Mouse (Mus musculus): ENCODE measurements around the gene Mmgt2. TPM values are rescaled to one million over a fixed set of nuclear protein-coding genes. Genes with fewer than 3 reads are reported as not detected.

The Mmgt2 gene
- polyA plus RNA-seq, 1 experiment from 2014 or later, result 27.4 TPM

DNA sequence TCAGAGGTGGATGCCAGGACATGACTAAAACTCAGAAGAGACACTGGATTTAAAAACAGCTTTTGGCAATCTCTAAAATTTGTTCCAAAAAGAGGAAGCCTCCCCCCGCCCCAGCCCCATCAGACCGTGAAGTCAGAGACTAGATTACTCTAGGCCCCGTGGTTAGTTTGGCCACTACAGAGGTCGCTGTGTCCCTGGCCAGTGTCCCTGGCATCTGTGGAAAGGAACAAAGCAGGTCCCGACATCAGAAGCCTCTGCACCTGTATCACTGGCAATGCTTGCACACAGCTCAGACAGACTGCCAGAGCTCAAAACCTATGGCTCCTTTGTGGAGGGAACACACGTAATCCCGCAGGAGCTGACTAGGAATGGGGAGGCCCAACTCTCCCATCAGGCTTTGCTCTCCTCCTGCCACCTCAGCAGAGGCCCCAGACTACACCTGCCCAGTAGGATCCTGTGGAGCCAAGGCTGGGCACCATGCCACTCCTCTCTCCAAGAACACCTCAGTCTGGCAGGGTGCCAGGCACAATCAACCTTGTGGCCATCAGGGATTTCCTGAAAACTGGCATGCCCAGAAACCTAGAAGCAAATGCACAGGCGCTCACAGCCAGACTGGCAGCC, 5.3 kb upstream of the Mmgt2 start:
- H3K4me2 ChIP-seq (ENCODE audit: low read length), result no peak overlapping the region
- DNase-seq (ENCODE audit: low spot score), result peak; percentile 41
- peaks cover 41% of the 10 kb centered on the region for H3K4me1 ChIP-seq (ENCODE audit: control insufficient read depth, insufficient read depth, low read length)
- H3K27me3 ChIP-seq (replicated peaks; ENCODE audit: control insufficient read depth, insufficient read depth, low read length), result no peaks in the 10 kb centered on the region
- H3K9me3 ChIP-seq (replicated peaks; ENCODE audit: control insufficient read depth, low read length), result no peaks in the 10 kb centered on the region
- no peak overlapping the region for H3K4me3 ChIP-seq (ENCODE audit: low read depth, low read length)
- ATAC-seq, result no peak
- no peaks in the 10 kb centered on the region for H3K36me3 ChIP-seq (ENCODE audit: control insufficient read depth, insufficient read depth, low read length)
- 61% methylated on average over 8 of the region's 8 CpGs for WGBS
- peak overlapping the region; percentile 55; the same call in 1 of the 2 replicates for H3K27ac ChIP-seq (ENCODE audit: low read depth, low read length)
- no peak overlapping the region for H3K9ac ChIP-seq (ENCODE audit: low read length)

DNA sequence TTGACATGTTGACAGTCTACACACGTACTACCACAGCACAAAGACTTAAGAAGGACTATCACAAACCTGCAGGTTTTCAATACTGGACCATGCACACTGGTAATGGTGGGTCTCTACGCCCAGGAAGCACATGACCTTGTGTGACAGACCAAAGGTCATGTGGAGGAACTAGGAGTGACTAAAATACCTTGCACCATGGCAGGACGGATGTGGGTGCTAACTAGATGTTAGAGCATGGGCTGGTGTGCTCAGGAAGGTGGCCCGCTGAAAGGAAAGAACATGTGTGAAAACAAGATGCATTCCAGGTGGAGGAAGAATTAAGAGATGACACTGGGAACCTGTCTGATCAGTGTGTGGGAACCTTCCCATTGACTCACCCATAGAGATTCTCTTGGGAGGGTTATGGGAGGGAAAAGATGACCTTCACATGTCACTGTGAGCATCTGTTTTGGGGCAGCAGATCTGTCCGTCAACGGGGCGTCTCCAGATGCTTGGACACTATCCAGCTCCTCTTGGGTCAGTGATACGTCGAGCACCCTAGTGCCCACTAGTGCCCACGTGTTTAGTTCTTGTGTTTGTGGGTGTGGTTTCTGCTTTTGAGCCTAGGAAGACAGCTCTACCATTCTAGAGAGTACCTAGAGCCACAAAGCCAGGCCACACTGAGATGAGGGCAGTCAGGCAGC, 4.6 kb upstream of the Mmgt2 start:
- Histone ChIP-seq H3K9me3 (replicated peaks; ENCODE audit: control insufficient read depth, low read length) (no peaks in the 10 kb centered on the region), H3K4me3 (ENCODE audit: low read depth, low read length) (no peak overlapping the region), H3K27me3 (replicated peaks; ENCODE audit: control insufficient read depth, insufficient read depth, low read length) (no peaks in the 10 kb centered on the region), H3K36me3 (ENCODE audit: control insufficient read depth, insufficient read depth, low read length) (no peaks in the 10 kb centered on the region), H3K4me2 (ENCODE audit: low read length) (no peak overlapping the region), H3K27ac (ENCODE audit: low read depth, low read length) (peak overlapping the region; percentile 55; the same call in 1 of the 2 replicates), H3K4me1 (ENCODE audit: control insufficient read depth, insufficient read depth, low read length) (peaks cover 41% of the 10 kb centered on the region), H3K9ac (ENCODE audit: low read length) (no peak overlapping the region)
- DNase-seq (ENCODE audit: low spot score) (no peak), ATAC-seq (no peak)
- WGBS, result 88% methylated on average over 10 of the region's 10 CpGs

DNA sequence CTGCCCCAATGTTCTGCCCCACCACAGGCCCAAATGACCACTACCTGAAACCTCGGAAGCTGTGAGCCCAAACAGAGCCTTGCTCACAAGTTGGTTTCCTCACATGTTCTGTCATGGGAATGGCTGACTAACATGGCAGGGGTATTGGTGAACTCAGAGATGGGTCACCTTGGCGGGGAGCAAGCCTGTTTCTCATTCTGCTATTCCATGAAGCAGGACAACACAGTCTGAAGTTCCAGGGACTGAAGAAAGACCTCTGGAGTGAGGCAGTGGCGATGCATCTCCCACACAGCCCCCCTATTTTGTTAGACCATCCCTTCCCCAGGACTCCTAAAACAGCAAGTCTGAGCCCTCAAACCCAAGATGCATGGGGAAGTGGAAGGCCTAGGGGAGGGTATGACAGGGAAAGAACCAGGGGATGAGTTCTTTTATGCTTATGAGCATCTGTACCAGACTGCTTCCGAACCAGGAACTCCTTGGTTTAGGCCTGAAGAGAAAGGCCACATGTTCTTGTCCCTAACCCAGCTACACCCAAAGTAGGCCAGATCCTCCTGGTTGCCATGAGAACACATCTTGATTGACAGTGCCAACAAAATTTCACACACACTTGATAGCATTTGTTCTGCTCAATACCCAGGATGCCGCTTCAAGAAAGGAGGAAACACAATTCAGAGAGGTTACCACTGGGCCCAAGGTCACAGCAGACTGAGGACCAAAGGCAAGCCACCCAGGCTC, 3.7 kb upstream of the Mmgt2 start:
- 94% methylated on average over 5 of the region's 5 CpGs for WGBS
- Histone ChIP-seq H3K9ac (ENCODE audit: low read length) (no peak overlapping the region), H3K36me3 (ENCODE audit: control insufficient read depth, insufficient read depth, low read length) (no peaks in the 10 kb centered on the region), H3K27ac (ENCODE audit: low read depth, low read length) (no peak overlapping the region), H3K4me3 (ENCODE audit: low read depth, low read length) (no peak overlapping the region), H3K4me2 (ENCODE audit: low read length) (no peak overlapping the region), H3K27me3 (replicated peaks; ENCODE audit: control insufficient read depth, insufficient read depth, low read length) (no peaks in the 10 kb centered on the region), H3K9me3 (replicated peaks; ENCODE audit: control insufficient read depth, low read length) (no peaks in the 10 kb centered on the region), H3K4me1 (ENCODE audit: control insufficient read depth, insufficient read depth, low read length) (peaks cover 41% of the 10 kb centered on the region)
- ATAC-seq, result no peak
- no peak for DNase-seq (ENCODE audit: low spot score)

DNA sequence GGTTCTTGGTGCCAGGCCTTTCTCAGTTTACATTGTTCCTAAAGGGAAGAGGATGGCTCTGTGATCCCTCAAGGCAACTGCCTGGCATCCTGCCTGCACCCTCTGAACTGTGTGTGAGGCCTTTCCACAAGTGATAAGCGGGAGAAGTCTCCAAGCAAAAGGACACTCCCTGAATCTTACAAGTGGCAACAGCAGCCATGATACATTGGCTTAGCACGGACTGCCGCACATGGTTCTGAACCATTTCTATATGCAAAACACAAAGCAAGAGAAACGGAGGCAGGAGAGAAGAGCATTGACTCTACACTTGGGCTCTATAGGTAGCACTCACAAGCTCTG, 3.2 kb upstream of the Mmgt2 start:
- Histone ChIP-seq H3K36me3 (ENCODE audit: control insufficient read depth, insufficient read depth, low read length) (no peaks in the 10 kb centered on the region), H3K4me3 (ENCODE audit: low read depth, low read length) (no peak overlapping the region), H3K27ac (ENCODE audit: low read depth, low read length) (no peak overlapping the region; the same call in 1 of the 2 replicates), H3K27me3 (replicated peaks; ENCODE audit: control insufficient read depth, insufficient read depth, low read length) (no peaks in the 10 kb centered on the region), H3K4me1 (ENCODE audit: control insufficient read depth, insufficient read depth, low read length) (peaks cover 41% of the 10 kb centered on the region), H3K4me2 (ENCODE audit: low read length) (peak overlapping the region; percentile 98), H3K9ac (ENCODE audit: low read length) (no peak overlapping the region), H3K9me3 (replicated peaks; ENCODE audit: control insufficient read depth, low read length) (no peaks in the 10 kb centered on the region)
- ATAC-seq, result no peak
- no peak for DNase-seq (ENCODE audit: low spot score)
- WGBS, result 81% methylated on average over 4 of the region's 4 CpGs

DNA sequence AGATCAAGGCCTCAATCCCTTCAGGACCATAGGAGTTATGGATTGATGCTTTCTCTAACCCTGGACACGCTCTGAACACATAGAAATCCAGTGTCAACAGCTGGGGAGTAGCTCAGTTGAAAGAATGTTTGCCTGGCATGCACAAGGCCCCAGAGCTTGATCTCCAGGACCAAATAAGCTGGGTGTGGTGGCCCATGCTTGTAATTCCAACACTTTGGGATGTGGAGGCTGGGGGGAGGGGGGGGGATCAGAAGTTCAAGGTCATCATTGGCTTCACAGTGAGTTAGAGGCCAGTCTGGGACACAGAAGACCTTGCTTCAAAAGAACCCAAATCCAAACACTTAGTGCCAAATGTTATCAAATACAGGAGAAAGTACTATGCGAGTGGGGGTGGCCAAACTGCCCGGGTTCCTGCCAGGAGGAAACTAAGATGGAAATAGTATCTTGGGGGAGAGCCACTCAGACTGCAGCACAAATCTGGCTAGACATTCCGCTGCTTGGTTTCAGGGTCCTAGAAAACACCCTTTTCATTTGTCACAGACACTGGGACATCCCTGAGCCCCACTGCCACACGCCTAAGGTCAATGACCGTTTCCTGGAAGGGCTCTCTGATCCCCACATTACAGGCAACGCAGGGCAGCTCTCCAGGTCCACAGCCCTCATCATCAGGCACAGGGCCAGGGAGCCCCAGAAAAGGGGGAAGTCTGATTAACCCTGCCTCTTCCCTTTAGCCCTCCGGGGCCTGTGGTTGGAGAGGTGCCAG, 2.6 kb upstream of the Mmgt2 start:
- Histone ChIP-seq H3K36me3 (ENCODE audit: control insufficient read depth, insufficient read depth, low read length) (no peaks in the 10 kb centered on the region), H3K27ac (ENCODE audit: low read depth, low read length) (no peak overlapping the region; the same call in 1 of the 2 replicates), H3K27me3 (replicated peaks; ENCODE audit: control insufficient read depth, insufficient read depth, low read length) (no peaks in the 10 kb centered on the region), H3K4me2 (ENCODE audit: low read length) (peak overlapping the region; percentile 98), H3K9me3 (replicated peaks; ENCODE audit: control insufficient read depth, low read length) (no peaks in the 10 kb centered on the region), H3K9ac (ENCODE audit: low read length) (peak overlapping the region; percentile 33), H3K4me1 (ENCODE audit: control insufficient read depth, insufficient read depth, low read length) (peaks cover 41% of the 10 kb centered on the region), H3K4me3 (ENCODE audit: low read depth, low read length) (peak overlapping the region; percentile 6; the same call in 1 of the 2 replicates)
- 32% methylated on average over 8 of the region's 8 CpGs for WGBS
- no peak for DNase-seq (ENCODE audit: low spot score)
- ATAC-seq, result no peak

DNA sequence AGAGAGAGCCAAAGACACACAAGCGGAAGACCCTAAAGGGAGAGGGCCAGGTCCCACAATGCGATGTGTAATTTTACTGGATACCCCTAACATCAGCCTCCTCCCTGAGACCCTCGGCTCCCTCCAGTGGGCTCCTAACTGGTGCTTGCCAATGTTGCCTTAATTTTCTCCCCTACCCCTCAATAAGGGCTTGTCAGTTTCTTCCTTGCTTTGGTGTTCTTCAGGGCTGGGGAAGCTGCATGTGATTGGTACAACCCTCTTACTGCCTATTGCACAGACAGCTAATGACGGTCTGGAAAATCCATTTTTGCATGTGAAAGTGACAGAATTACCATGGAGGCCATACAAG, 2.0 kb upstream of the Mmgt2 start:
- ATAC-seq (no peak), DNase-seq (ENCODE audit: low spot score) (no peak)
- peak overlapping the region; percentile 33 for H3K9ac ChIP-seq (ENCODE audit: low read length)
- no peaks in the 10 kb centered on the region for H3K27me3 ChIP-seq (replicated peaks; ENCODE audit: control insufficient read depth, insufficient read depth, low read length)
- WGBS, result 23% methylated on average over 4 of the region's 4 CpGs
- no peak overlapping the region; the same call in 1 of the 2 replicates for H3K27ac ChIP-seq (ENCODE audit: low read depth, low read length)
- peaks cover 41% of the 10 kb centered on the region for H3K4me1 ChIP-seq (ENCODE audit: control insufficient read depth, insufficient read depth, low read length)
- no peaks in the 10 kb centered on the region for H3K36me3 ChIP-seq (ENCODE audit: control insufficient read depth, insufficient read depth, low read length)
- peak overlapping the region; percentile 98 for H3K4me2 ChIP-seq (ENCODE audit: low read length)
- H3K4me3 ChIP-seq (ENCODE audit: low read depth, low read length), result peak overlapping the region; percentile 6; the same call in 1 of the 2 replicates
- H3K9me3 ChIP-seq (replicated peaks; ENCODE audit: control insufficient read depth, low read length), result no peaks in the 10 kb centered on the region

DNA sequence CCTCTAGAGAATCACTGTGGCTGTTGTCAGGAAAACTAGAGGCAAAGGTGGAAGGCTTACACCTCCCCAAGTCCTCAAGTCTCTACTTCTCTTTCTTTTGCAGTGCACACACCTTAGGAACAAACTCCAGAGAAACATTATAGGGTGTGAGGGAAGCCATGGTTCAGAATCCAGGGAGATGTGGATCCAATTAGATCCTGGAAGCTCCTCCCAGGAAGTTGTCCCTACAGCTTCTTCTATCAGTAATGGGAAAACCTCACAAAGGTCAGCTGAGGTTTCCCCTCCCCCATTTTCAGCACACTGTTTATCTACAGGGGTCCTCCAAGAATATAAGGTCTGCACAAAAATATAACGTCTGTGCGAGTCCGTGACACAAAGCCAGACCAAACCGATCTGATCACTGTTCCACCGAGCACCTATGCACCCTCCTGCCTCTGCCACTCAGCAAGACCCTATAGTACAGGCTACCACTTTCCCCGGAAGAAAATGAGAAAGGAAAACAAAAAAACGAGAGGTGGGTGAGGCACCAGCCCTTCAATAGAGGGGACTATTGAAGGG, 1.4 kb upstream of the Mmgt2 start:
- no peak overlapping the region; the same call in 1 of the 2 replicates for H3K9ac ChIP-seq (ENCODE audit: low read length)
- peak overlapping the region; percentile 98 for H3K4me2 ChIP-seq (ENCODE audit: low read length)
- H3K9me3 ChIP-seq (replicated peaks; ENCODE audit: control insufficient read depth, low read length), result no peaks in the 10 kb centered on the region
- H3K4me1 ChIP-seq (ENCODE audit: control insufficient read depth, insufficient read depth, low read length), result peaks cover 40% of the 10 kb centered on the region
- H3K27me3 ChIP-seq (replicated peaks; ENCODE audit: control insufficient read depth, insufficient read depth, low read length), result no peaks in the 10 kb centered on the region
- H3K36me3 ChIP-seq (ENCODE audit: control insufficient read depth, insufficient read depth, low read length), result no peaks in the 10 kb centered on the region
- DNase-seq (ENCODE audit: low spot score) (no peak), ATAC-seq (no peak)
- H3K27ac ChIP-seq (ENCODE audit: low read depth, low read length), result no peak overlapping the region
- WGBS, result 42% methylated on average over 7 of the region's 7 CpGs
- H3K4me3 ChIP-seq (ENCODE audit: low read depth, low read length), result peak overlapping the region; percentile 74
